Mouse (Mus musculus) forebrain, postnatal 0 days (tissue): ENCODE measurements around the gene Cpeb4. TPM values are rescaled to one million over a fixed set of nuclear protein-coding genes. Genes with fewer than 3 reads are reported as not detected.
A peak's percentile ranks its signal among the peaks of the same experiment; 100 is the strongest.

Experiments
- ATAC-seq: fragments of 200-750 bp; cut with Nextera tagmentation; 2 replicates; pipeline ENCODE4 v1.8.0; 2017; ENCODE audit warnings: mild to moderate bottlenecking, moderate library complexity
- DNase-seq: peaks from one replicate; pipeline ENCODE4 v3.0.0-alpha.2; 2015
- H3K27ac ChIP-seq: fragments of 300-500 bp; sonication (generic); 2 replicates; pipeline ENCODE4 v1.5.1; 2014; ENCODE audit warnings: low read depth, mild to moderate bottlenecking, antibody characterized with exemption, low read length, moderate library complexity, mixed read lengths
- H3K27me3 ChIP-seq: fragments of 300-500 bp; sonication (generic); 2 replicates; pipeline ENCODE4 v1.6.1; 2014; ENCODE audit warnings: mild to moderate bottlenecking, low read length, mixed read lengths; ENCODE audit not compliant: insufficient read depth
- H3K36me3 ChIP-seq: fragments of 300-500 bp; sonication (generic); 2 replicates; pipeline ENCODE4 v1.6.1; 2014; ENCODE audit warnings: mild to moderate bottlenecking, moderate library complexity; ENCODE audit not compliant: insufficient read depth
- H3K4me1 ChIP-seq: fragments of 300-500 bp; sonication (generic); 2 replicates; pipeline ENCODE4 v1.6.1; 2014; ENCODE audit warnings: antibody characterized with exemption; ENCODE audit not compliant: insufficient read depth
- H3K4me2 ChIP-seq: fragments of 300-500 bp; sonication (generic); 2 replicates; pipeline ENCODE4 v1.6.1; 2014; ENCODE audit warnings: low read depth, mild to moderate bottlenecking, moderate library complexity
- H3K4me3 ChIP-seq: fragments of 300-500 bp; sonication (generic); 2 replicates; pipeline ENCODE4 v1.5.1; 2014; ENCODE audit warnings: low read depth, low read length, mixed read lengths
- H3K9ac ChIP-seq: fragments of 300-500 bp; sonication (generic); 2 replicates; pipeline ENCODE4 v1.6.1; 2014; ENCODE audit warnings: mild to moderate bottlenecking
- H3K9me3 ChIP-seq: fragments of 300-500 bp; sonication (generic); 2 replicates; pipeline ENCODE4 v1.6.1; 2016; ENCODE audit warnings: low read length
- CTCF ChIP-seq: sonication (generic); IDR thresholded peaks from 2 replicates; pipeline ENCODE4 v1.5.1; 2016; ENCODE audit warnings: antibody characterized with exemption, control low read depth, low read depth
- WGBS: fragments of 180-500 bp; shearing (Covaris S2); extraction: QIAGEN DNeasy Blood & Tissue Kit; methylation state at CpG from one replicate; pipeline ENCODE4 v1.1.7; 2014; 5-methylcytosine and 5-hydroxymethylcytosine counted together
- polyA plus RNA-seq: library from polyadenylated mRNA; unstranded; fragments of >200 nt; fragmentation: Nextera tagmentation; extraction: Ambion mirVana; gene quantifications from 2 replicates; pipeline ENCODE4 v1.2.1, GENCODE M21; 2015
- total RNA-seq: library from RNA; depleted of rRNA; stranded (reverse); fragments of >200 nt; gene quantifications from 2 replicates; pipeline ENCODE4 v1.2.3, GENCODE M21; 2014

The Cpeb4 gene
- total and polyA plus RNA-seq, 2 experiments from 2014 or later: 14.2 to 102 TPM

- no peak overlapping the region for H3K9ac ChIP-seq
- H3K4me3 ChIP-seq: no peak overlapping the region
- peaks cover 3% of the 10 kb centered on the region; the same call in 1 of the 2 replicates for H3K4me1 ChIP-seq
- no peaks in the 10 kb centered on the region for H3K9me3 ChIP-seq
- peaks cover 6% of the 10 kb centered on the region; the same call in 1 of the 2 replicates for H3K36me3 ChIP-seq
- no peak for TF ChIP-seq CTCF
- H3K4me2 ChIP-seq: no peak overlapping the region
- DNase-seq: no peak
- H3K27ac ChIP-seq: no peak overlapping the region
- WGBS: 77% methylated on average over 4 of the region's 4 CpGs
- no peaks in the 10 kb centered on the region for H3K27me3 ChIP-seq
- ATAC-seq: no peak
Measured at GRCm38 (mm10) chr11:31896065-31896792, 24.2 kb downstream of the Cpeb4 start.

DNA sequence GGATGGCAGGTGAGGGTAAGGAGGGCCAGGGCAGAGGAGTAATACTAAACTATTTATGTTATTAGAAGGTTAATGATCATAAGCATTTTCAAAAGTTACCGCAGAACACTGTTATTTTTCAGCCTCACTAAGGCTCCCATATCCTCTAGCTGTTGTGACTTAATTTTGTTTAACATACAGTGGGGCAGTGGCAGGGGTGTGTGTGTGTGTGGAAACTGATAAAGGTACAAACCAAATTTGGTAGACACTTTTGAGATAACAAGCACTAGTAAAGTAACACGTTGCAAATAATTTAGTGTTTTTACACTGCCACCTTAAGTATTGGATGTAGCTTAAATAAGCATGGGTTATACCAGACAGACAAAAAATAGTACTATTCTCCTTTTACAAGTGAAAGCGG, 24.9 kb downstream of the Cpeb4 start:
- Histone ChIP-seq H3K36me3 (peaks cover 4% of the 10 kb centered on the region; the same call in 1 of the 2 replicates), H3K27me3 (no peaks in the 10 kb centered on the region), H3K9ac (no peak overlapping the region), H3K4me1 (peaks cover 3% of the 10 kb centered on the region; the same call in 1 of the 2 replicates), H3K4me2 (no peak overlapping the region), H3K27ac (no peak overlapping the region), H3K4me3 (no peak overlapping the region), H3K9me3 (no peaks in the 10 kb centered on the region)
- DNase-seq (no peak), ATAC-seq (no peak)
- TF ChIP-seq CTCF: no peak
- 91% methylated on average over 3 of the region's 3 CpGs for WGBS

DNA sequence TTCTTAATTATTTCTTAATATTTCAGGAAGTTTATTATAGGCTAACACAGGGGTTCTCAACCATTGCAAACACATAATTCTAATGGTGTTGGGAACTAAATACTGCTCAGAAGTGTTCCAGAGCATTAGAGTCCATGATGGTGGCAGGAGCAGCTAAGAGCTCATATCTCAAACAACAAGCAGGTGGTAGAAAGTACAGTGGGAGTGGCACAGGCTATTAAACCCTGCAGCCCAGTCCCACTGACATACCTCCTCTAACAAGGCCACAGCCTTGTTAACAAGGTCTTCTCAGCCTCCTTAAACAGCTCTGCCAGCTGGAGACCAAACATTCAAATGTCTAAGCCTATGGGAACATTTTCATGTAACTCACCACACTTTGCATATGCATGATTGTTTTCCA, 27.2 kb downstream of the Cpeb4 start:
- Histone ChIP-seq H3K36me3 (no peaks in the 10 kb centered on the region), H3K9me3 (no peaks in the 10 kb centered on the region), H3K9ac (no peak overlapping the region), H3K4me2 (no peak overlapping the region), H3K4me3 (no peak overlapping the region), H3K4me1 (peaks cover 3% of the 10 kb centered on the region; the same call in 1 of the 2 replicates), H3K27me3 (no peaks in the 10 kb centered on the region), H3K27ac (no peak overlapping the region)
- no peak for DNase-seq
- TF ChIP-seq CTCF: no peak
- ATAC-seq: no peak

DNA sequence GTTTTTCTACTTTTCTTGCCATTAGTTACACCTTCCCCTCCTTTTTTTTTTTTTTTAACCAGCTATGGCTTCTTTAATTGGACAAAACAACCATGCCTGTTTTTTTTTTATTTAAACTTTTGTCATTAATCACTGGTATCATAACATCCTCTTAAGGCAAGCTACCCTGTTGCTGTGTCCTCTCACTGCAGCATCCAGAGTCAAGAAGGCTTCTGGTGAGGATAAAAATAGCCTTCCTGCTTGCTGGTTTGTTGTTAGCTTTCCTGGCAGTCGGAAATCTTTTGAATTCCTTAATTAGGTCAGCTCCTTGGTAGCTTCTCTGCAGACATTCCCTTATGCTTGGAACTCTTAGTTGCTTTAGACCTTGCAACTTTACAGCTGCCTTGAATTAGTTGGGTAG, 28.7 kb downstream of the Cpeb4 start:
- H3K4me2 ChIP-seq: no peak overlapping the region
- 10% methylated on average over 1 of the region's 1 CpGs for WGBS
- TF ChIP-seq CTCF: no peak
- H3K27me3 ChIP-seq: no peaks in the 10 kb centered on the region
- H3K9ac ChIP-seq: no peak overlapping the region
- no peaks in the 10 kb centered on the region for H3K9me3 ChIP-seq
- H3K36me3 ChIP-seq: no peaks in the 10 kb centered on the region
- H3K4me3 ChIP-seq: no peak overlapping the region
- peaks cover 3% of the 10 kb centered on the region; the same call in 1 of the 2 replicates for H3K4me1 ChIP-seq
- no peak overlapping the region for H3K27ac ChIP-seq
- ATAC-seq (no peak), DNase-seq (no peak)

DNA sequence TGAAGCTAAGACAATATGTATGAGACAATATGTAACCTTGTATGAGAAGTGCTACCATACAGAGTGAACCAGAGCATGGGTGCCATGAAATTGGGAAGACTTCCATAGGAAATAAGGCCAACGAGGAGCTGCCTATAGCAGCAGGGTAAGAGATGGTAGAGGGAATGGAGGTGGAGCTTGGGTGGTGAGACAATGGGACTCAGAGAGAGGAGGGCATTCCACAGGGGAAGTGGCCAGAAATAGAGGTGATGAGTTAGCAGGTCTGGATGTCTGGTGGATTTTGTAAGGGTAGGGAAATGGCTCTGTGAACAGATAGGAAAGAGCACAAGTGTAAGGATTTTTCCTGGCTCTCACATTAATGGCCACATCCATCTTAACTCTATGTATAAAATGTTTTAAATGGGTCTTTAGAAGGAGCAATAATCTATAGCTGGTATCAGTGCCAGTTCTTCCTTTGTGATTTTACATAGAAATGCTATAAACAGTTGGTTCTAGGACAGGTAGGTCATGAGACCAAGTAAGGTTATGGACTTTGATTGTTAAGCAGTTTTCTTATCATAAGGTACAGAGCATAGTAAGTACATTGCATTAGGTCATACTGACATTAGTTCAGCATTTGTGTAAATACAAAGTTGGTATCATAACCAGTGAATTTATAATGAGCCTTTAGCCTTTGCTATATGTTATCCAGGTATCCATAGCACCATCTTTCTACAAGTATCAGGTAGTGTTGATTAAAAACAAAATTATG, 30.4 kb downstream of the Cpeb4 start:
- DNase-seq: no peak
- Histone ChIP-seq H3K4me2 (no peak overlapping the region), H3K9ac (no peak overlapping the region), H3K36me3 (no peaks in the 10 kb centered on the region), H3K4me3 (no peak overlapping the region), H3K27ac (no peak overlapping the region), H3K27me3 (no peaks in the 10 kb centered on the region), H3K9me3 (no peaks in the 10 kb centered on the region), H3K4me1 (peaks cover 3% of the 10 kb centered on the region; the same call in 1 of the 2 replicates)
- no peak for ATAC-seq
- no peak for TF ChIP-seq CTCF
- WGBS: 79% methylated on average over 1 of the region's 1 CpGs

DNA sequence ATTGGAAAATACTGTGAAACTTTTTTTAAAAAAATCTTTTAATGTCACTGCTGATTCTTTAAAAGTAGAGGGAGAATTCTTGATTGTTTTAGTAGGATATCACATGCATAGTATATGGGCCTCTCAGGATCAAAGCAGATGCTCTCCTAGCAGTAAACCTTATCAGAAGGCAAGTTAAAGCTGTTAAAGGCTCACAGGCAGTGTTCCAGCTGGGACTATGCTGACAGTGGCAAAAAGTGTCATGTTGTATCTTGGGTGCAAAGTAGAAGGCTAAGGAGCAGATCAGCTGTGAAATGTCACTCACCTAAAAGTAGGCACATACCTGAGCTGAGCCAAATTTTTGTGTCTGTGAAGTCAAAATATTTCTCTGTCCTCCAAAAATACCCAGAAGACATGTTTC, 34.5 kb downstream of the Cpeb4 start:
- Histone ChIP-seq H3K9ac (no peak overlapping the region), H3K27ac (no peak overlapping the region), H3K27me3 (no peaks in the 10 kb centered on the region), H3K36me3 (no peaks in the 10 kb centered on the region), H3K4me3 (no peak overlapping the region), H3K4me2 (no peak overlapping the region), H3K4me1 (no peaks in the 10 kb centered on the region), H3K9me3 (no peaks in the 10 kb centered on the region)
- ATAC-seq (peak; percentile 53), DNase-seq (no peak)
- TF ChIP-seq CTCF: no peak

DNA sequence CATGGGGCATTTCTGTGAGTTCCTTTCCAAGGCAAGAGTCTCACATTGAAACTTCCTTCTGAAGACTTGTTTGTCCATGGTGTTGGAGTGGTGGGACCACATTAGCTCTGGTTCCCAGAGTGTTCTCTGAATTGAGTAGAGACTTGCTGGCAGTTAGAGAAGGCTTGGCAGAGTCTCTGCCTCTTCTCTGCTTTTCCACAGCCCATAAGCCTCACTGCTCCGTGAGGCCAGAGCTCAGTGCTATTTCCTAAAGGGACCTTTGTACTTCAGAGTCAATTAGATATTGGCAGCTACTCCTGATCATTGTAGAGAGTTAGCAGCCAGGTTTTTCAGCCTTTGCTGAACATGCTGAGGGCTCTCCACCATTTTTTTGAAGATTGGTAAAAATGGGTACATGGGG, 35.6 kb downstream of the Cpeb4 start:
- Histone ChIP-seq H3K4me2 (no peak overlapping the region), H3K27me3 (no peaks in the 10 kb centered on the region), H3K9ac (no peak overlapping the region), H3K9me3 (no peaks in the 10 kb centered on the region), H3K4me1 (no peaks in the 10 kb centered on the region), H3K4me3 (no peak overlapping the region), H3K36me3 (no peaks in the 10 kb centered on the region), H3K27ac (no peak overlapping the region)
- DNase-seq: peak; percentile 18
- no peak for TF ChIP-seq CTCF
- 28% methylated on average over 1 of the region's 1 CpGs for WGBS
- ATAC-seq: peak; percentile 40; the same call in 1 of the 2 replicates
